Mouse (Mus musculus) layer of hippocampus, postnatal 10 days (tissue): ENCODE data around the gene Stim1. TPM values are rescaled to one million over a fixed set of nuclear protein-coding genes. Genes with fewer than 3 reads are reported as not detected.

Source experiments
- DNase-seq, 2 experiments: peaks; one replicate each; pipeline ENCODE4 v3.0.0; 2021; ENCODE audit warnings: low spot score in 2 of 2
- total RNA-seq, 2 experiments: library from RNA; stranded (reverse); gene quantifications; 2 replicates each; pipeline ENCODE4 v1.2.3; 2021

The Stim1 gene
- total RNA-seq, 2 experiments from 2014 or later: 56.7 to 66.1 TPM

DNA sequence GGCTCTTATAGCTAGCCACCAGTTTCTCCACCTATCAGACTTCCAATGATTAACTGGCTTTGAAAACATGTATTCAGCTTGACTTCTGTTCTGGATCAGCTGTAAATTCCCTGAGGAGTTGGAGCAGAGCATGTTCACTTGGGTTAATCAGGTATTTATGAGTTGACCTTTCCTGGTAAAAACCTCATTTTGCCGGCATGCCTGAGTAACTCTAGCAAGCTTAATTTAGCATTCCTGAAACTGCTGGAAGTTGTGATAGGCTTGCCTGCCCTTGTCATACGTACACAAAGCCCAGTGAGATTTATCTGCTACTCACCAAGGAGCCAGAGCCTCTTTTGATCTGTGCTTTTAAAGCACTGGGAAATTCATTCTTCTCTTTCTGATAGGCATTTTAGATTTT lies 25.6 kb downstream of the Stim1 start:
- DNase-seq: no peak

GRCm38 (mm10) chr7:102300761-102301160 lies 33.2 kb downstream of the Stim1 start:
- no peak for DNase-seq

GRCm38 (mm10) chr7:102302471-102302870 lies 34.9 kb downstream of the Stim1 start:
- DNase-seq: no peak

- DNase-seq: no peak
Observed at GRCm38 (mm10) chr7:102305596-102305995, 38.0 kb downstream of the Stim1 start.

DNA sequence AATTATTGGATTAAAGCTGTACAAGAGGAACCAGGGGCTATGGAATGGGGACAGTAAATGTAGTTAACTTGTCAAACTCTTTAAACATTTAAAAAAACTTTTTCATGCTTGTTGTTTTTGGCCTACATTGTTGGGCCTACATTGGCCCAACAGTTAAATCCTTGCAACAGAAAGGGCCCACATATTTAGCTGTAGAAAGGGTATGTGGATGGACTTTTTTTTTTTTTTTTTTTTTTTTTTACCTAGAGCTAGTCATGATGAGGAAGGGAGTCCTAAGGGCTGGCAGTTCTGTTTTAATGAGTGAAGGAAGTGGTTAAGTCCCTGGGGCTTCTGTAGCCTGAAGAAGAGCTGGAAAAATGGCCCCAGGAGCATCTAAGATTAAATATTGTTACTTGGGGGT lies 42.7 kb downstream of the Stim1 start:
- DNase-seq: no peak

DNA sequence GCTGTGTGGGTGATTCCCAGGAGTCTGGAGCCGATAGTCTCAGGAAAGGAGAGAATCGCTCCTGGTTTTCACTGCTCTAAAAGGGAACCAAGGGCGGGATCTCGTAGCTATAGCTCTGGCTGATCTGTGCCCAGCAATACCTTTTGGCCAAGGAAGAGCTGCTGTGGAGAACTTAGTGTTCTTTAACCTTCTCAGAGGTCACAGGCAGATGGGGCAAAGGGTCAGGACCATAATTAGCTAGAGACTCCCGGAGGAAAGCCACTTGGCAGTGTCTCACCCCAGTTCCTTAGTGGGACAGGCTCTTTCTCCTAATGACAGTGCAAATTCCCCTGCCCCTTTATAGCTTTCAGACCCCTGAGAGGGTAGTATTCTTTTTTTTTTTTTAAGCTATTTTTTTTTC lies 43.2 kb downstream of the Stim1 start:
- DNase-seq: no peak

GRCm38 (mm10) chr7:102312840-102313534 lies 45.4 kb downstream of the Stim1 start:
- DNase-seq: no peak

- no peak for DNase-seq
Observed at GRCm38 (mm10) chr7:102313535-102313863, 45.9 kb downstream of the Stim1 start.

- DNase-seq: no peak
Observed at GRCm38 (mm10) chr7:102314107-102314506, 46.5 kb downstream of the Stim1 start.

- no peak for DNase-seq
Observed at GRCm38 (mm10) chr7:102314908-102315307, 47.3 kb downstream of the Stim1 start.

DNA sequence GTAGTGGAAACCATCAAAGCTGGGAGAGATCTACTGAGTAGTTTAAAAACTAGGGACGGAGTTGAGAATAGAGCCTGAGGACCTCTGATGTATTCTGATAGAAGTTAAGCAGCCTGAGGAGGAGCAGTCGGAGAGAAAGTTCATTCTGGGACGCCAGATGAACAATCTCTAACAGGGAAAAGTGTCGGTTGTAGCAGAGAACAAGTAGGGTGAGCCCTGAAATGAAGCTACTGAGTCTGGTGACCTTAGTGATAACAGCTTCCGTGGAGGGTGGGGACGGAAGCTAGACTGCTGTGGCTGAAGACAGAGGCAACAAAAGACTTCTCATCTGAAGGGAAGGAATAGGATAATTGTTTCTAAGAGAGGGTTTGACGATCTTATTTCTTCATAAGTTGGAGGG lies 47.8 kb downstream of the Stim1 start:
- DNase-seq: no peak

GRCm38 (mm10) chr7:102317583-102318168 lies 50.1 kb downstream of the Stim1 start:
- DNase-seq: no peak

GRCm38 (mm10) chr7:102322137-102322536 lies 54.5 kb downstream of the Stim1 start:
- no peak for DNase-seq

DNA sequence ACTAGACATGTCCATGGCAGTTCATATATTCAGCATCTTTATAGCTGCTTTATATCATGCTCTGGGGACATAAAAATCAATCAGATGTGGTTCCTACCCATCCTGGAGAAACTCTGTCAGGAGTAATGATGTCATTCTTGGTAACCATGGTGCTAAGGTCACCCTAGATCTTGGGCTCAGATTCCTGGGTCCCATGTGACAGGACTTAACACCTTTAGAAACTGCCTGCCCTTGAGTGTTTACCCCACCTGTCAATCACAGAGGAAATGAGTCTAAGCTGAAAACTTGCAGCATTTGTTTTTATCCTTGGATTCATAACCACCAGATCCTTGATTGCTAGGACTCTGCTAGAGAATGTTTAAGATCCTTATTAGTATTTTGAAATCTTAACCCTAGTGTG lies 58.7 kb downstream of the Stim1 start:
- no peak for DNase-seq

DNA sequence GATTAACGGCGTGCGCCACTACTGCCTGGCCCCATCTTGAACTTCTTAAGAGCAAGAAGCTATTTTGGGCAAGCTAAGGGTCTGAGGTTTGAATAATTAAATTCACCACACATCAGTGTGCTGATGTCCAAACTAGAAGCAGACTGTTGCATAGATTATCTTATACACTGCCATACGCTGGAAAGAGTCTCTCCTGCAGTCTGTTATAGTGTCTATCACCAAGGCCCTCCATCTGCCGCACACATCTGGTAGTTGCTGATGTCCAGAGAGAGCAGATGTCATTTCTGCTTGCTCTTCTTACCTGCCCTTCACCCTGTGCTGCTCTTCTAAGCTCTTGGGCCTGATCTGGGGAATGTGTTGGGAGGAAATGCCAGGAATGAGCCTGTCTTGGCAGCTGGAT lies 62.7 kb downstream of the Stim1 start:
- DNase-seq: no peak

DNA sequence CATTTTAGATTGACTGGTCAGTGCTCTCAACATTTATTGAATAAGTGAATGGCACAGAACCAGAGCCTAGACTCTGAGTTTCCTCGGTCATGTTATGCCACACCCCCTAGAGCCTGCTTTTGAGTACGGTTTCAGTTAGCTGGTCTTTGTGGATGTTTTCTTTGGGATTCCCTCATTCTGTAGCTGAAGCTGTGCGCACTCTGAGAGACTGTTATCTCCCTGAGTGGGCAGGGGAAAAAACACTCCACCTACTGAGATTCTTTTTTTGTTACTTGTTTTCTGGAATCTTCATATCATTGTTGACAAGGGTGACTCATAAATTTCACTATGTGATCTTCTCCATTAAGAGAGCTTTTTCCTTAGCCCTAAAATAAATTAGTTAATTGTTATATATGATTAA lies 63.9 kb downstream of the Stim1 start:
- DNase-seq: no peak

DNA sequence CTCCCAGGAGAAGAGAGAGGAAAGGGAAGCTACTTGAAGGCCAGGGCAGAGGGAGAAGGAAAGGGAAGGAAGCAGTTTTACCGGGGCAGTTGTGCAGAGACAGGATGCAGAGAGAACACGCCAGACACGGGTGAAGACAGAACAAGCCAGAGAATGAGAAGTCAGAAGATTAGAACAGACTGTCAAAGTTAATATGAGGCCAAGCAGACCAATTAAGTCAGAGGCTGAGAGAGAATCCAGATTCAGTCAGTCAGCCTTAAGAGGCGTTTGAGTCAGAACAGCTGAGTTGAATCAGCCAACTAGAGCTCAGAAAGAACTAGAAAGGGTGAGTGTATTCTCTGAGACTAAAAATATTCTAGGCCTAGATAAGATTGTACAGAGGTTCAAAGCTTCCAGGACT lies 66.1 kb downstream of the Stim1 start:
- DNase-seq: no peak

- no peak for DNase-seq
Observed at GRCm38 (mm10) chr7:102337326-102337725, 69.7 kb downstream of the Stim1 start.

GRCm38 (mm10) chr7:102337898-102338297 lies 70.3 kb downstream of the Stim1 start:
- DNase-seq: no peak

DNA sequence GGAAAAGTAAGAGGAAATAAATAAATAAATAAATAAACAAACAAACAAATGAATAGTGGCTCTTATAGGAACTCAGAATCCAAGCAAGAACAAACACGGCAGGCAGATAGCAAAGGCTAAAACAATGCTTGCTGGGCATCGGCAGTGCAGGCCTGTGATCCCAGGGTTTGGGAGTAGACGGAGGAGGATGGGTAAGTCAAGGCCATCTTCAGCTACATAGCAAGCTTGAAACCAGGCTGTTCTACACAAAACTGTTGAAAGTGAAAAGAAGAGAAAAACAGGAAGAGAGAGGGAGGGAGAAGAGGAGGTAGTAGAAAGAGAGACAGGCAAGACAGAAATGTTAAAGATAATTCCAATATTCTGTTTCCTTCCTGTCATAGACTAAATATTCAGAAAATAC lies 71.3 kb downstream of the Stim1 start:
- no peak for DNase-seq

DNA sequence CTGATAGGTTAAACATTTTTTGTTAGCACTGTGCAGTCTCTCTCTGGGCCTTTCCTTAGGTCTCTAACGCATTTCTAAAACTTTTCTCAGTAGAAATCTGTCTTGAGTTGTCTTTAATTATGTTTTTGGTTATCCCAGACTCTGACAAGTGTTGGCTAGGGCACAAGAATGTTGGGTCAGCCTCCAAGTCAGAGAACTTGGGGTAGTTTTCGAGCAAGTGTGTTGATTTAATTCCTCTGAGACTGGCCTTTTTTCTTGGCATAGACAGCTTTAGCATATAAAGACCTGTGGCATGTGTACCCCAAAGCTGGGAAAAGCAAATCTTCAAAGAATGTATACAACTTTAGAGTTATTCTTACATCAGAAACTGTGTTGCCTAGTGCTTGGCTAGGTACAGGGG lies 78.3 kb downstream of the Stim1 start:
- DNase-seq: no peak

DNA sequence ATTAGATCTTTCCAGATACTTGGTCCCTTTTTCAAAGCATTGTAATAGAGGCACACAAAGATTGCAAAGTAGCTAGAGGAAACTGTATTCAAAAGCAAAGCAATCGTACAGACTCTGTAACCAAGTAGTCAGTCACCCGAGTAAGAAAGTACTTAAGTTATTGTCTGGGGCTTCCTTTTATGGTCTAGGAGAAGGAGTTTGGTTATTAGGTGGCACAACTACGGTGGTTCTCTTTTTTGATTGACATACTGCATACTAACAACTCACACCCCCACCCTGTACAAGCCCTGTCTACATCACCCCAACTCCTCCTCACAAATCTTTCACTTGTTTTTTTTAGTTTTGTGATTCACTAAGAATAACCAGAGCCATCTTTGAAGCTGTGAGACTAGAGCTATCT lies 79.7 kb downstream of the Stim1 start:
- no peak for DNase-seq

GRCm38 (mm10) chr7:102348681-102349080 lies 81.1 kb downstream of the Stim1 start:
- DNase-seq: no peak
